Mouse (Mus musculus): Measurements from ENCODE around the gene Fitm1. TPM values are rescaled to one million over a fixed set of nuclear protein-coding genes. Genes with fewer than 3 reads are reported as not detected.

Gene Fitm1
- total and polyA plus RNA-seq, 3 experiments: not detected

DNA sequence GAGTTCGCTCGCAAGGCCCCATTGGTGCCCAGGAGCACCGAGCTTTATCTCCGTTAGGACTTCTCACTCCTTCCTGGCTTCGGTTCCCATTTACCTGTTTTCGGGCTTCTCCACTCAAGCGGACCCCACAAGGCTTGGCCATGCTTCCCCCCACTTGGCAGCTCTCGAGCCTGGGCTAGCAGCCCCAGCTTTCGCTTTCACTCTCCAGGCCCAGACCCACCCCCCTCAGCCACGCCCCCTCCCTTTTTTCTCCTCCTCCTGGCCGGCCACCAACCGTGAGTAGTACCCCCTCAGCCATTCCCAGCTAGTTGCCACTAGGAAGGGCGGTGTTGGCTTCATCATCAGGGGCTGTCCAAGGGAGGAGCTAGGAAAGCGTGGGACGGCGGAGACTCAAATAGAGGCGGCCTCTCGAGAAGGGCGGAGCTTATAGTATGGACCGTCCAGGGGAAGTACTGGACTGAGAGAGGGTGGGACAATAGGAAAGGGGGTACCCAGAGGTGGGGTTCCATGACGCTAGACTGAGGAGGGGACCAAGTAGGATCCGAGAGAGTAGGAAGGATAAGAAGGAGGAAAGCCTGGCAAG lies 15.4 kb downstream of the Fitm1 start, which contains the start of gene Psme2:
TSS of gene Psme2 (minus strand) at position 366 of the 583 bp plus-strand sequence.
- H3K4me1 ChIP-seq (ENCODE audit: control insufficient read depth in 1 of 2, insufficient read depth in 2 of 2): peaks cover 0 to 51% of the 10 kb centered on the region in 2 experiments; a peak in 3 of 4 replicates

GRCm38 (mm10) chr14:55591331-55591891 lies 16.0 kb downstream of the Fitm1 start, which contains the start of gene Rnf31:
Gene Rnf31, plus strand, starts transcription at chr14:55591708.
- dilution Hi-C loops (cut with MboI; ENCODE audit: extremely low pct_ligation_motif_present, extremely low pct_unique_long_range_greater_than_20kb, low sequenced_read_pairs): no loop called here
- H3K4me1 ChIP-seq (ENCODE audit: control insufficient read depth in 1 of 2, insufficient read depth in 2 of 2): peaks cover 0 to 45% of the 10 kb centered on the region in 2 experiments; a peak in 3 of 4 replicates
- no peak for TF ChIP-seq USF1 (IDR thresholded peaks at IDR 0.05; ENCODE audit: low read depth, low read length)
- no peak for TF ChIP-seq SMC3 (IDR thresholded peaks at IDR 0.05; ENCODE audit: low read depth, low read length)
- TF ChIP-seq POLR2AphosphoS2 (IDR thresholded peaks at IDR 0.05; ENCODE audit: low read depth, low read length): no peak
- no peak for TF ChIP-seq ETS1 (conservative IDR thresholded peaks at IDR 0.05; ENCODE audit: low read depth, low read length)
- TF ChIP-seq CHD2 (IDR thresholded peaks at IDR 0.05; ENCODE audit: low read length): peak; percentile 11; the same call in 1 of the 2 replicates
- TF ChIP-seq TBP (conservative IDR thresholded peaks at IDR 0.05; ENCODE audit: low read depth, low read length): no peak
- peak; percentile 60; the same call in 1 of the 2 replicates for TF ChIP-seq TCF12 (IDR thresholded peaks at IDR 0.05; ENCODE audit: low read depth, low read length)
- peak; percentile 80 for TF ChIP-seq HCFC1 (IDR thresholded peaks at IDR 0.05; ENCODE audit: low read depth, low read length)
- TF ChIP-seq NRF1 (IDR thresholded peaks at IDR 0.05; ENCODE audit: low read depth, low read length): peak; percentile 68
- peak; percentile 95 for TF ChIP-seq ELF1 (IDR thresholded peaks at IDR 0.05; ENCODE audit: low read depth, low read length)
- TF ChIP-seq IRF4 (IDR thresholded peaks at IDR 0.05; ENCODE audit: low read depth, low read length): 0 out of 2 replicates have a peak, but pooled peaks have one; percentile 6
- no peak for TF ChIP-seq MYC (IDR thresholded peaks at IDR 0.05; ENCODE audit: low read depth, low read length)
- no peak; the same call in 1 of the 2 replicates for TF ChIP-seq MAZ (IDR thresholded peaks at IDR 0.05; ENCODE audit: low read depth, low read length)
- no peak for TF ChIP-seq RCOR1 (conservative IDR thresholded peaks at IDR 0.05; ENCODE audit: low read depth, low read length)

More for the DNA sequence above, 15.4 kb downstream of the Fitm1 start, which contains the start of gene Psme2:
- peak within 1 kb of the TSS; percentile 89 for H3K9ac ChIP-seq (ENCODE audit: insufficient read depth, low read depth)
- peaks cover 37 to 56% of the 10 kb centered on the region in 2 experiments for H3K36me3 ChIP-seq (replicated peaks in 1 of 2; ENCODE audit: control insufficient read depth in 1 of 2, insufficient read depth in 1 of 2, low read length in 1 of 2)
- H3K4me3 ChIP-seq (replicated peaks in 1 of 3; ENCODE audit: low read depth in 2 of 3, low read length in 2 of 3, poor library complexity in 1 of 3): peak within 1 kb of the TSS; percentile 79 to 94 (median 91)
- dilution Hi-C loops (cut with MboI; ENCODE audit: extremely low pct_ligation_motif_present, extremely low pct_unique_long_range_greater_than_20kb, low sequenced_read_pairs) (no loop called here), in situ Hi-C loops (cut with MboI; ENCODE audit: low pct_ligation_motif_present, low pct_unique_long_range_greater_than_20kb, low sequenced_read_pairs) (no loop called here)
- peak within 1 kb of the TSS; percentile 97 for H3K27ac ChIP-seq (ENCODE audit: insufficient read depth, low read depth)
- peak; percentile 98 for DNase-seq (ENCODE audit: extremely low read depth)
- H3K4me2 ChIP-seq (ENCODE audit: insufficient read depth, low read depth, poor library complexity, severe bottlenecking): peak within 1 kb of the TSS; percentile 96
- H3K27me3 ChIP-seq (replicated peaks): no peaks in the 10 kb centered on the region
- H3K79me2 ChIP-seq (replicated peaks; ENCODE audit: control insufficient read depth, extremely low read depth, insufficient read depth, poor library complexity, severe bottlenecking): peaks cover 35% of the 10 kb centered on the region
- no peaks in the 10 kb centered on the region for H3K9me3 ChIP-seq (replicated peaks; ENCODE audit: low read length)
- TF ChIP-seq ELF1 (IDR thresholded peaks at IDR 0.05; ENCODE audit: low read depth, low read length) (peak; percentile 26; the same call in 1 of the 2 replicates), SMC3 (IDR thresholded peaks at IDR 0.05; ENCODE audit: low read depth, low read length) (no peak), UBTF (IDR thresholded peaks at IDR 0.05; ENCODE audit: low read depth, low read length) (0 out of 2 replicates have a peak, but pooled peaks have one; percentile 69), BHLHE40 (IDR thresholded peaks at IDR 0.05; ENCODE audit: low read depth, low read length) (no peak), E2F4 (IDR thresholded peaks at IDR 0.05; ENCODE audit: insufficient replicate concordance, low read depth, low read length) (no peak), TBP (conservative IDR thresholded peaks at IDR 0.05; ENCODE audit: low read depth, low read length) (0 out of 2 replicates have a peak, but pooled peaks have one; percentile 1), MEF2A (IDR thresholded peaks at IDR 0.05; ENCODE audit: borderline replicate concordance, low read depth, low read length) (no peak), JUND (conservative IDR thresholded peaks at IDR 0.05; ENCODE audit: low read depth, low read length) (no peak), RCOR1 (conservative IDR thresholded peaks at IDR 0.05; ENCODE audit: low read depth, low read length) (no peak), SIN3A (IDR thresholded peaks at IDR 0.05; ENCODE audit: low read length) (peak; percentile 18; the same call in 1 of the 2 replicates), ZC3H11A (IDR thresholded peaks at IDR 0.05; ENCODE audit: low read depth, low read length) (no peak), CHD1 (IDR thresholded peaks at IDR 0.05; ENCODE audit: low read depth, low read length) (no peak), IRF4 (IDR thresholded peaks at IDR 0.05; ENCODE audit: low read depth, low read length) (peak; percentile 60), POLR2A (IDR thresholded peaks at IDR 0.05; ENCODE audit: low read depth, low read length) (peak; percentile 69), RAD21 (IDR thresholded peaks at IDR 0.05; ENCODE audit: low read depth, low read length) (no peak), MAFK (IDR thresholded peaks at IDR 0.05; ENCODE audit: insufficient replicate concordance, low read length) (no peak), PAX5 (IDR thresholded peaks at IDR 0.05; ENCODE audit: low read length) (no peak), NELFE (IDR thresholded peaks at IDR 0.05; ENCODE audit: low read depth, low read length) (no peak), USF2 (conservative IDR thresholded peaks at IDR 0.05; ENCODE audit: low read depth, low read length) (no peak), MXI1 (IDR thresholded peaks at IDR 0.05; ENCODE audit: low read depth, low read length) (peak; percentile 68; the same call in 1 of the 2 replicates), JUN (IDR thresholded peaks at IDR 0.05; ENCODE audit: insufficient read depth, low read depth, low read length) (no peak), NRF1 (IDR thresholded peaks at IDR 0.05; ENCODE audit: low read depth, low read length) (no peak), CTCF (conservative IDR thresholded peaks at IDR 0.05 in 1 of 2, IDR thresholded peaks at IDR 0.05 in 1 of 2; ENCODE audit: low read depth in 2 of 2, low read length in 2 of 2) (no peak), TCF12 (IDR thresholded peaks at IDR 0.05; ENCODE audit: low read depth, low read length) (peak; percentile 33; the same call in 1 of the 2 replicates), CHD2 (IDR thresholded peaks at IDR 0.05; ENCODE audit: low read length) (peak; percentile 56; the same call in 1 of the 2 replicates), USF1 (IDR thresholded peaks at IDR 0.05; ENCODE audit: low read depth, low read length) (no peak), ZNF384 (IDR thresholded peaks at IDR 0.05; ENCODE audit: low read depth, low read length) (no peak), ZMIZ1 (IDR thresholded peaks at IDR 0.05; ENCODE audit: low read depth, low read length) (peak; percentile 15), HCFC1 (IDR thresholded peaks at IDR 0.05; ENCODE audit: low read depth, low read length) (no peak), POLR2AphosphoS2 (IDR thresholded peaks at IDR 0.05; ENCODE audit: low read depth, low read length) (0 out of 2 replicates have a peak, but pooled peaks have one; percentile 43), ZKSCAN1 (IDR thresholded peaks at IDR 0.05; ENCODE audit: borderline replicate concordance, low read depth, low read length) (no peak), MYC (IDR thresholded peaks at IDR 0.05; ENCODE audit: low read depth, low read length) (no peak), EP300 (IDR thresholded peaks at IDR 0.05; ENCODE audit: low read length) (no peak), MAZ (IDR thresholded peaks at IDR 0.05; ENCODE audit: low read depth, low read length) (peak; percentile 47; the same call in 1 of the 2 replicates), MAX (IDR thresholded peaks at IDR 0.05; ENCODE audit: low read length) (peak; percentile 30; the same call in 1 of the 2 replicates), ETS1 (conservative IDR thresholded peaks at IDR 0.05; ENCODE audit: low read depth, low read length) (peak; percentile 51), KAT2A (IDR thresholded peaks at IDR 0.05; ENCODE audit: insufficient replicate concordance, low read length) (no peak), GABPA (IDR thresholded peaks at IDR 0.05; ENCODE audit: insufficient replicate concordance, low read depth, low read length) (no peak)

More at GRCm38 (mm10) chr14:55591331-55591891, 16.0 kb downstream of the Fitm1 start, which contains the start of gene Rnf31:
- H3K79me2 ChIP-seq (replicated peaks; ENCODE audit: control insufficient read depth, extremely low read depth, insufficient read depth, poor library complexity, severe bottlenecking): peaks cover 35% of the 10 kb centered on the region
- H3K36me3 ChIP-seq (replicated peaks in 1 of 2; ENCODE audit: control insufficient read depth in 1 of 2, insufficient read depth in 1 of 2, low read length in 1 of 2): peaks cover 42 to 60% of the 10 kb centered on the region in 2 experiments
- peak within 1 kb of the TSS; percentile 89 for H3K9ac ChIP-seq (ENCODE audit: insufficient read depth, low read depth)
- in situ Hi-C loops (cut with MboI; ENCODE audit: low pct_ligation_motif_present, low pct_unique_long_range_greater_than_20kb, low sequenced_read_pairs): no loop called here
- peak within 1 kb of the TSS; percentile 97 for H3K27ac ChIP-seq (ENCODE audit: insufficient read depth, low read depth)
- DNase-seq (ENCODE audit: extremely low read depth): peak; percentile 97
- no peaks in the 10 kb centered on the region for H3K9me3 ChIP-seq (replicated peaks; ENCODE audit: low read length)
- no peaks in the 10 kb centered on the region for H3K27me3 ChIP-seq (replicated peaks)
- peak within 1 kb of the TSS; percentile 81 for H3K4me2 ChIP-seq (ENCODE audit: insufficient read depth, low read depth, poor library complexity, severe bottlenecking)
- H3K4me3 ChIP-seq (replicated peaks in 1 of 3; ENCODE audit: low read depth in 2 of 3, low read length in 2 of 3, poor library complexity in 1 of 3): peak within 1 kb of the TSS; percentile 79 to 94 (median 91)
